Mouse (Mus musculus) ovary, postnatal 10 days (tissue): ENCODE results near the gene Zcchc3.
"Not testable (repeated sequence)": the region's sequence is repeated elsewhere in the genome, so short reads cannot be mapped to it uniquely, and the experiment has no call there.

Experiments
- DNase-seq: peaks from one replicate; pipeline ENCODE4 v3.0.0; 2022; ENCODE audit warnings: low spot score

The Zcchc3 gene

GRCm38 (mm10) chr2:152414591-152415165, at the start of gene Zcchc3:
Gene Zcchc3, minus strand, starts transcription at chr2:152415027.
- DNase-seq = peak; percentile 84

GRCm38 (mm10) chr2:152459241-152459640, 44.4 kb upstream of the Zcchc3 start:
- no peak for DNase-seq

GRCm38 (mm10) chr2:152452101-152452781, 37.4 kb upstream of the Zcchc3 start:
- DNase-seq = no peak

- peak; percentile 46 for DNase-seq
Observed at GRCm38 (mm10) chr2:152450241-152450640, 35.4 kb upstream of the Zcchc3 start.

- DNase-seq = no peak
Observed at GRCm38 (mm10) chr2:152447461-152447860, 32.6 kb upstream of the Zcchc3 start.

- no peak for DNase-seq
Observed at GRCm38 (mm10) chr2:152446642-152447041, 31.8 kb upstream of the Zcchc3 start.

- no peak for DNase-seq
Observed at GRCm38 (mm10) chr2:152443281-152443680, 28.5 kb upstream of the Zcchc3 start.

GRCm38 (mm10) chr2:152442322-152442721, 27.5 kb upstream of the Zcchc3 start:
- DNase-seq = no peak

- no peak for DNase-seq
Observed at GRCm38 (mm10) chr2:152439833-152440232, 25.0 kb upstream of the Zcchc3 start.

GRCm38 (mm10) chr2:152438963-152439362, 24.1 kb upstream of the Zcchc3 start:
- no peak for DNase-seq

- peak; percentile 77 for DNase-seq
Observed at GRCm38 (mm10) chr2:152436983-152437860, 22.4 kb upstream of the Zcchc3 start.

GRCm38 (mm10) chr2:152436405-152436901, 21.6 kb upstream of the Zcchc3 start:
- no peak for DNase-seq

- DNase-seq = not testable (repeated sequence)
Observed at GRCm38 (mm10) chr2:152428481-152428880, 13.7 kb upstream of the Zcchc3 start.

GRCm38 (mm10) chr2:152427493-152427892, 12.7 kb upstream of the Zcchc3 start:
- DNase-seq = no peak

- no peak for DNase-seq
Observed at GRCm38 (mm10) chr2:152415786-152416185, 959 bp upstream of the Zcchc3 start.

- DNase-seq = no peak
Observed at GRCm38 (mm10) chr2:152415287-152415686, 460 bp upstream of the Zcchc3 start, which contains the start of gene 6820408C15Rik. Gene 6820408C15Rik, plus strand, starts transcription at chr2:152415587.

- DNase-seq = peak; percentile 52
Observed at GRCm38 (mm10) chr2:152413765-152414584, 852 bp downstream of the Zcchc3 start.

GRCm38 (mm10) chr2:152413158-152413764, 1.6 kb downstream of the Zcchc3 start:
- DNase-seq = no peak

GRCm38 (mm10) chr2:152412526-152413157, 2.2 kb downstream of the Zcchc3 start:
- DNase-seq = no peak

- DNase-seq = no peak
Observed at GRCm38 (mm10) chr2:152411471-152411870, 3.4 kb downstream of the Zcchc3 start.

- peak; percentile 68 for DNase-seq
Observed at GRCm38 (mm10) chr2:152410971-152411371, 3.9 kb downstream of the Zcchc3 start.
